Mouse (Mus musculus) gastrocnemius, postnatal 25 days (tissue): Measurements from ENCODE around the gene Mfsd2b. TPM values are rescaled to one million over a fixed set of nuclear protein-coding genes. Genes with fewer than 3 reads are reported as not detected.
"Not testable (repeated sequence)": the region's sequence is repeated elsewhere in the genome, so short reads cannot be mapped to it uniquely, and the experiment has no call there.

Experiments used
- DNase-seq: peaks from one replicate; pipeline ENCODE4 v3.0.0; 2022
- long read RNA-seq, 2 experiments: library from polyadenylated mRNA; stranded (forward); transcript quantifications; one replicate each; pipeline ENCODE4 v2.0.0; 2021
- total RNA-seq, 2 experiments: library from RNA; stranded (reverse); gene quantifications; 1 replicate in 1 of 2; 2 replicates in 1 of 2; pipeline ENCODE4 v1.2.3; 2021

Gene Mfsd2b
- total RNA-seq, result under 1 TPM; 0.32 to 0.41 TPM
- long read RNA-seq, experiment 1, result 0 reads
- long read RNA-seq, experiment 2, result 0 reads

DNA sequence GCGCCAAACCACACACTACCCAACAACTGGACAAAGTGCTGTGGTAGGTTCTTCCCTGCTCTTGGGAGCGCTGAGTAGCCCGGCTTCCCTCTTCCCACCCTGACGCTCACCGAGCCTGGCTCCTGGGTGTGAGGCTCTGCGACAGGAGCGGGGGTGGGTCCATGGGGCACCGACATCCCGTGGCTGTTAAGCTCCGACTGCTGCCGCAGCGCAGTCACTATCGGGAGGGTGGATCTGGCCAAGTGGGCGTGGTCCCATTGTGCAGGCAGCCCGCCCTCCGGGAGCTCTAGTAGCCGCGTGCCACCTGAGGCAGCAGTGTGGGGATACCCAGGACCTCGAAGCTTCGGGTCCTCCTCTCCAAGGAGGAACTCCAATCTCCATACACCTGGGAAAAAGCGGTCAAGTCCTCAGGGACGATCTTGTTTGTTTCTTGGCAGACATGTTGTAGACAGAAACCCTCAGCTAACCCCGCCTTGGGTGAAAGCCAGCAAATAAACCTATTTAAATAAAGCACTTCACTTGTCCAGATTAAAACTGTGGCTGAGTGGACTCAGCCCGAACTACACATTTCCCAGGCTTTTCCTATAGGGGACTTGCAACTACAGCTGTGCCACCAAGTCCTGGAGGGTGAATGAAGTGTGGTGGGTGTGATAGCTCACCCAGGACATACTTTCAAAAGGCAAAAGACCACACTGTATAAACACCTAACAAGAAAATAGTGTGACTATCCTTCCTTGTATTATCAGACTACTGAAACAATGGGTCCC is at the start of gene Mfsd2b:
TSS of gene Mfsd2b (minus strand) at position 199 of the 767 bp plus-strand sequence.
- peak; percentile 52 for DNase-seq

DNA sequence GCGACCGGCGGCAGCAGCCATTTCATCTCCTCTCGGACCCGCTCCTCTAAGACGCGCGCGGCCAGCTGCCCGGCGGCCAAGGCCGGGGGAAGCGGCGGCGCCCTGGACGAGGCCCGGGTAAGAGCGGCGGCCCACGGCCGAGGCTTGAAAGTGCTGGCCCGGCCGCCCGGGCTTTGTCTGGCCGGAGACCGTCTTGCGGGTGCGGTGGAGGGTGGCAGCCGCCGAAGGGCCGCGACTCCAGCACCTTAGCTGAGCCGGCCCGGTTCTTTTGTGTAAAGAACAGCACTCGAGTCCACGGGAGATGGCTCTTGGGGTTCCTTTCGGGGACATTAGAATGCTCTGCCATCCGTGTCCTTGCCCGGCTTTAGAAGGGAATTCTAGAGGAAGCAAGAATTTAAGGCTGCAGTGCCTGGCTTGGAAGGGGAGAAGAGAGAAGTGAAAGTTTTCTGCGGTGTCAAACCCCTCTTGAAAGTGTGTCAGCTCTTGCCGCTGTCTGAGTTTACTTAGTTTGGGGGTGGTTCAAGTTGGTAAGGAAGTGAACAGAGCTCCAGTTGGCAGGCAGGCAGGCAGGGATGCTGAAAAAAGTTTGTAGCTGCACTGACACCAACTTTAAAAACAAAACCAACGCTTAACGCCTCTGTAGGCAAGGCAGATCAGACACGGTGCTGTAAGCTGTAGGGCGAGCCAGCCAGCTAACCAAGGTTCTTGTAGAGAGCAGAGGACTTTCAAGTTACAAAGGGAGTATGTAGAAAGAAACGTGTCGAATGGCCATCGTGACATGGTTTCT is 43.8 kb upstream of the Mfsd2b start:
- peak; percentile 46 for DNase-seq

DNA sequence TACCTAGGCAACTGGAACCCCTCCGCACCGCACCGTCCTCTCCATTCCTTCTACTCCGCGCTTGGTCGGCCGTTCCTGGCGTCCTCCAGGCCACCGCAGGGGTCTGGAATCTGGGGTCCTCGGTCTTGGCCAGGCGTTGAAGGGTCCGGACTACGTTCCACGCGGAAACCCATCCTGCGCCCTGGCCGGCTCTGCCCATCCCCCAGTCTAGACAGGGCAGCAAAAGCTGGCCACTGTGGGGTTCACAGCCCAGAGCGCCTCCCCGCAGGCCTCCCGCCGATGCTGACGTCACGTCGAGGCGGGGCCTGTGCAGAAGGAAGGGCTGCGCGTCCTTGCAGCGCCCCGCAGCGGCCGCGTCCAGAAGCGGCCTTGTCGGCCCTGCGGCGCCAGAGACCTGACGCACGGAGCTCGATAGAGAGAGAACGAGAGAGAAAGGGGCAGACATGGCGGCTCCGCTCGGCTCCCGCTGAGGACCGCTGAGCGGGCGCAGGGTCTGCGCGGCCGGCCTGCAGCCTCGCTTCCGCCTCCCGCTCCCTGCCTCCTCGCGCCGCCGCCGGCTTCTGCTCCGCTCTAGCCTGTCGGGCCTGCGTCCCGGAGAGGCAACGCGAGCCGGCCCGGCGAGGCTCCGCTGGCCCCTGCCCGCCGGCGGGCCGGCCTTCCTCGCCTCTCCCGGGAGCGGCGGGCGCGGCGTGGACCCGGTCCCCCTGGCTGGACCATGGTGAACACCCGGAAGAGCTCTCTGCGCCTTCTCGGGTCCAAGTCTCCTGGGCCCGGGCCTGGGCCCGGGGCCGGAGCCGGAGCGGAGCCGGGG is 43.0 kb upstream of the Mfsd2b start, which contains the start of gene Atad2b:
TSS of gene Atad2b (plus strand) at position 360 of the 811 bp plus-strand sequence.
- DNase-seq, result peak; percentile 97

DNA sequence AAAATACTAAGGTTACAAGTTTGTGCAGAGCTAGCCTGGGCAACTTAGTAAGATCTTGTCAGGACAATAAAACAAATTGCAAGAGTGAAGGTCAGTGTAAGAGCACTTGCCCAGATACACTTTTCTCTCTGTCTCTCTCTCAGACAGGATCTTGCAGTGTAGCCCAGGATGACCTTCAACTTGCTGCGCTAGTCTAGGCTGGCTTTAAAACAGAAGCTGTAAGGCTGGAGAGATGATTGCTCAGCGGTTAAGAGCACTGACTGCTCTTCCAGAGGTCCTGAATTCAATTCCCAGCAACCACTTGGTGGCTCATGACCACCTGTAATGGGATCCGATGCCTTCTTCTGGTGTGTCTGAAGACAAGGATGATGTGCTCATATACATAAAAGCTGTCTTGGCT is 40.8 kb upstream of the Mfsd2b start:
- DNase-seq, result no peak

DNA sequence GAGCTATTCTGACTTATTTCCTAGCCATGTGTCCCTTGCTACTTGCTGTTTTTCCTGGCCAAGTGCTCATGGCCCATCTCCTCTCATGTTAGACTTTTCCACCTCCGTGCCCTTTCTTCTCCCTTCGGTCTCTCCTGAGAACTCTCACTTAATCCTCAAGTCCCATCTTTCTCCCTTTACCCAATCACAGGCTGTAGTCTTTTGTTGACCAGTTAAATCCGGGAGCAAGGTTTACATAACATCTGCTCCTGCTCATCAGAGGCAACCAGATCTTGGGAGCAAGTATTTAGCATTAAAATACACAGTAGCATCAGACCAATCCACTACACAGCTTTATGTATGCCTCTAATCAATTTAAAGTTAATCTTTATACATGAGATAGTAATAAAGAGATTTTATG is 40.3 kb upstream of the Mfsd2b start:
- DNase-seq, result no peak

DNA sequence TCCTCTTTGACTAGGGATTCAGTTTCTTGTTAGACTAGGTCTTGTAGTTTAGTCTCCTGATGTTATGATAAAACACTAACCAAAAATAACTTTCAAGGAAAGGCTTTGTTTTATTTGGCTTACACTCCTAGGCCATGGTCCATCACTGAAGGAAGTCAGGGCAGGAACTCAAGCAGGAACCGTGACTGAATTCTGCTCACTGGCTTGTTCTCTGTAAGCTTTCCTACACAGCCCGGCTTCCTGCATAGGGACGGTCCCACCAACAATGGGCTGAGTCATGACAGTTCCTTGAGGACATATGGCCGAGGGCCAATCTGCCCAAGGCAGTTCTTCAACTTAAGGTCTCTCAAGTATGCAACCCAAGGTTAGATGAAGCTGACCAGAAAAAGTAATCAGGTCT is 37.6 kb upstream of the Mfsd2b start:
- DNase-seq, result no peak

DNA sequence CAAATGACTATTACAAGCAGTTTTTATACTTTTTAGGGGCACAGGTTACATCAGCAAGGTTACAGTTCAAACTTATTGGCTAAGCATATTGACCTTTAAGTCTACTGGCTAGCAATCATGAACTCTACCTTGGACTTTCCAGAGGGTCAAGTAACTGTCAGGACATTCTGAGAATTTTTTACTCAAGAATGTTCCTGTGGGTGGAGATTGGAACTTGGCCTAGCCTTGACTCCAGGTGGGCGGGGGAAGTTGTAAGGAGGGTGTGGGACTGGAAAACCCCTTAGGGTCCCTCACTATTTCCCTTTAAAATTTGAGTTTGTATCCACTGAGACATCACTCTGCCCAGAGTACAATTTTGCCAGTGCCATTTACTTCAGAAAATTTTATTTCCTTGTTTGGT is 36.3 kb upstream of the Mfsd2b start:
- DNase-seq, result not testable (repeated sequence)

DNA sequence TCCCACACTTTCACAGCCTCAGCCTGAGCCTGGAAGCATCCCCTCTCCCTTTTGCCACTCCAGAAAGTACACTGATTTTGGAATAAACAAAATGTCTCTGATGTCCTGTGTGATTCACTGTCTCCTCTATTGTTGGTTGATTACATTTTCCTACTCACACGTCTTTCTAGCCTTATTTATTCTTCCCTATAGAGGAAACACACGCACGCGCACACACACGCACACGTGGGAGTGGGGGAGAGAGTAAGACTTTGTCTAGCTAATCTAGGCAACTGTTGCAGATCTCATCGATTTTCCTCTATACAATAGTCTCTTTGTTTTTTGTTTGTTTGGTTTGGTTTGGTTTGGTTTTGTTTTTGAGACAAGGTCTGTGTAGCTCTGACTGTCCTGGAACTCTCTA is 34.2 kb upstream of the Mfsd2b start:
- no peak for DNase-seq

DNA sequence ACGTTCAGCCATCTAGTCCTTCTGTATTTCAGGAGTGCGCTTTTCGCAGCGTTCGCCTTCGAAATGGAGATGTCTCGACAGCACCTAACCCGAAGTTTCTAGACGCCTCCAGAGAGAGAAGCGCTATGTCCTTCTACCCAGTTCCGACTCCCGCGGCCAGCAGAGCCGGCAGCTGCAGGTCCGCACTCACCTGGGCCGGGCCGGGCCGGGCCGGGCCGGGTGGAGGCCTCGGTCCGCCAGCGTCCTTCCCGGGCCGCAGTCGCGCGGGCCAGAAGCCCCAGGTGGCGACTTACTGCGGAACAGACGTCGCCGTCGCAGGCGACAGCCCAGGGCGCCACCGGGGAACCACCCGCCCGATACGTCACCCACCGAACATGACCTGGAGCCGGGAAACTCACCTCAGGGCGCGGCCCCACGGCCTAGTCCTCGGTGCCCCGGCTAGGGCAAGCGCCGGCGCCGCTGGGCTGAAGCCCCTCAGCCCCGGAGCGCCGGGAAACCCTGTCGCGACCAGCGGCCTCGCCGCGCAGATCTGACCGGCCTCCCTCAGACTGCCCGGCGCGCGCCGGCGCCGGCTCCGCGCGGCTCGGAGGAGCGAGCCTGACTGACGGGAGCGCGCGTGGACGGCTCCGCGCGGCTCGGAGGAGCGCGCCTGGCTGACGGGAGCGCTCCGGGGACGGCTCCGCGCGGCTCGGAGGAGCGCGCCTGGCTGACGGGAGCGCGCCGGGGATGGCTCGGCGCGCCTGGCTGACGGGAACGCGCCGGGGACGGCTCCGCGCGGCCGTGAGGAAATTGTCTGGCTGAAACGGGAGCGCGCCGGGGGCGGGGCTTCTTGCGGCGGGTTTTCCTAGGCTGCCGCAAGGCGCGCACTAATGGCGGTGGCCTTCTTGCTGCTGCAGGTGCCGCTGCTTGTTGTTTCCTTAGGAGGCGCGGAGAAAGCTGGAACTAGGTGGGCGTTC is 33.1 kb upstream of the Mfsd2b start, which contains the start of gene Ubxn2a:
TSS of gene Ubxn2a (minus strand) at position 755 of the 956 bp plus-strand sequence.
- peak; percentile 94 for DNase-seq

DNA sequence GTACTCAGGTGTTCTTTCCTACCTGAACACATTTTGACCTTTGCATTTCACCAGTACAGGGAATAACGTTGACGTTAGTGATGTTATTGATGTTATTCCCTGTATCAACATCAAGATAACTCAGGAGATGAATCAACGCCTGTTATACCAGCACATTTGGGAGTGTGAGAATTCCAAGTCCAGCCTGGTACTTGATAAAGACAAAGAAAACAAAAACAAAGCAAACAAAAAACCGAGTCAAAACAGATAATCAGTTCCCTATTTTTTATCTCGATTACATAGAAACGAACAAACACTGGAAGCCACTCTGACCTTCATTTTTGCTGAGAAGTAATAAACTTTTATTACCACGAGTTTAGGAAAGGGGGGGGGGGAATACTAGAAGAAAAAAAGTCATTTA is 32.3 kb upstream of the Mfsd2b start:
- DNase-seq, result no peak

DNA sequence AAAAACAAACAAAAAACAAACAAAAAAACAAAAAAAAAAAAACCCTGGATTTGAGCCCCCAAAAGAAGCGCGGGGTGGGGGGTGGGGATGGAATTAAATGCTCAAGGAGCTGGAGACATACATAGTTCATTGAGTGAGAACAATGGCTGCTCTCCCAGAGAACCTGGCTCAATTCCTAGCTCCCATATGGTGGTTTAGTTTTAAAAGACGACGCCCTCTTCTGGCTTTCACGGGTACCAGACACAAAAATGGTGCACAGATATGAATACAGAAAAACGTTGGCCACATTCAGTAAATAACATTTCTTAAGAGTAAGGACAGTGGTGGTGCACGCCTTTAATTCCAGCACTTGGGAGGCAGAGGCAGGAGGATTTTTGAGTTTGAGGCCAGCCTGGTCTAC is 31.8 kb upstream of the Mfsd2b start:
- no peak for DNase-seq

DNA sequence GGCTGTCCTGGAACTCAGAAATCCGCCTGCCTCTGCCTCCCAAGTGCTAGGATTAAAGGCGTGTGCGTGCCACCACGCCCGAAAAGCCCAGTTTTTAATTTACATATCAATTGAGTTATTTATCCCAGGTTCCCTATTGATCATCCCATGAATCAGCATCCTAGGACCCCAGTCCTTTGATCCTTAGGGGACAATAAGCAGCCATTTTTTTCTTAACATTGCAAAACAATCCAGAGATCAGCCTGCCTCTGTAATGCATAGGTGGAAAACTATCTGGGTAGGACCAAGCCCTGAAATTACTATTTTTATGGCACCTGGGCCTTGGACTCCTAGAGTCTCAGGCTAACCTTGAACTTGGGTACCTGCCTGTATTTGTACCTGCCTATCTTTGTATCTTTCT is 23.9 kb upstream of the Mfsd2b start:
- no peak for DNase-seq

DNA sequence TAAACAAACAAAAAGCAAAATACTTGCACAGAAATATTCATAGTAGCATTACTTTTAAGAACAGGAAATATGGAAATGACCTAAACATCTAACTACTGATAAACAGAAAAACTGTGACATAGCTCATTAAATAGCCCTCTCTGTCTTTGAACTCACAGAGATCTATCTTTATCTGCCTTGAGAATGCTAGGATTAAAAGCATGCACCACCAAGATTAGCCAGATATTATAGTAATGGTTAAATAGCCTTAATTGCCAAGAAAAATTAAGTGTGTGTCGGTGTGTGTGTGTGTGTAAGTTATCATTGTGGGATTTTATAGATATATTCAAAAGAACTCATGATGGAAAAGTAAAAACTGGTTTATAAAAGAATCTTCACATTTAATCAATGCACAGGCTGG is 15.7 kb upstream of the Mfsd2b start:
- DNase-seq, result no peak

DNA sequence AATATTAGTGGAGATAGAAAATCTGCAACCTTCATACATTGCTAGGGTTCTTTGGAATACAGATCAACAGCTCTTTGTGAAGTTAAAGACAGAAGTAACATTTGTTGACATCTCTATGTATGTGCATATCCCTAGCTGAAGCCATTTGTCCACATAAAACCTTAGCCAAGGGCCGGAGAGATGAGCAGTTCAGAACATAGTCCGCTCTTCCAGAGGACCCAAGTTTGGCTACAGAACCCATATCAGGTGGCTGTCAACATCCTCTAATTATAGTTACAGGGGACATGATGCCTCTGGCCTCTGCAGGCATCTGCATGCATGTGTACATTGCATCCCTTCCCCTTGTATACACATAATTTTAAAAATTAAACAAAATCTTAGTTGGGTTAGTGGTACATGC is 15.1 kb upstream of the Mfsd2b start:
- no peak for DNase-seq

DNA sequence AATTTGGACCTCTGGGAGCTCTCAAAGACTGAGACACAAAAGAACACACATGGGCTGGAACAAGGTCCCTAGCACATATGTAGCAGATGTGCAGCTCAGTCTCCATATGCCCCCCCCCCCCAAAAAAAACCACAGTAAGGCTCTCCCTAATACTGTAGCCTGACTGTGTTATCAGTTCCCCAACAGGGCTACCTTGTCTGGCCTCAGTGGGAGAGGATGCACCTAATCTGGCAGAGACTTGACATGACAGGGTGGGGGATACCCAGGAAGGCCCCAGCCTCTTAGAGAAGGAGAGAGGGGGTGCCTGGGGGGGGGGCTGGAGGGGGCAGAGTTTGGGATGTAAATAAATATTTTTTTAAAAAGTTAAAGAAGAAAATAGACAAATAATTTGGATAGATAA is 14.6 kb upstream of the Mfsd2b start:
- DNase-seq, result no peak

DNA sequence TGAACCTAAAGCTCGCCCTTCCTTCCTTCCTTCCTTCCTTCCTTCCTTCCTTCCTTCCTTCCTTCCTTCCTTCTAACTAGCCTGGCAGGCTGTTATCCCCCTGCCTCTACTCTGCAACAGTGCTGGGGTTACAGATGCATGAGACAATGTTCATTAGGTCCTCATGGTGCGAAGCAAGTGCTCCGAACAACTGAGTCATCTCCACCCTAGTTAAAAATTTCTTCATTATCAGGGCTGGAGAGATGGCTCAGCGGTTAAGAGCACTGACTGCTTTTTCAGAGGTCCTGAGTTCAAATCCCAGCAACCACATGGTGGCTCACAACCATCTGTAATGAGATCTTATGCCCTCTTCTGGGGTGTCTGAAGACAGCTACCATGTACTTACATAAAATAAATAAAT is 12.4 kb upstream of the Mfsd2b start:
- DNase-seq, result not testable (repeated sequence)

DNA sequence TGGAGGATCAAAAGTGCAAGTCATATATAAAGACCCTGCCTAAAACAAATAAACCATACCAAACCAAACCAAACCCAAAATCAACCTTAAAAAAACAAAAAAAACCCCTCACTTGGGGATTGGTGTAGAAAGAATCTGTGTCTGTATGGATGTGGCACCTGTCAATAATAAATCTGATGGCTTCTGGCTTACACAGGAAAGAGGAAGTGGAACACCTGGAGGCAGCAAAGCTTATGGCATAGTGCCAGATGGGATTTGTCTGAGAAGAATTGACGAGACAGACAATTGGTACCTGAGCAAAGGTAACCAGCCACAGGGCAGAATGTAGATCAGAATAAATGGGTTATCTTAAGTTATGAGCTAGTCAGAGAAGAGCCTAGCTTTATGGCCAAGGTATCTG is 10.9 kb upstream of the Mfsd2b start:
- DNase-seq, result no peak

DNA sequence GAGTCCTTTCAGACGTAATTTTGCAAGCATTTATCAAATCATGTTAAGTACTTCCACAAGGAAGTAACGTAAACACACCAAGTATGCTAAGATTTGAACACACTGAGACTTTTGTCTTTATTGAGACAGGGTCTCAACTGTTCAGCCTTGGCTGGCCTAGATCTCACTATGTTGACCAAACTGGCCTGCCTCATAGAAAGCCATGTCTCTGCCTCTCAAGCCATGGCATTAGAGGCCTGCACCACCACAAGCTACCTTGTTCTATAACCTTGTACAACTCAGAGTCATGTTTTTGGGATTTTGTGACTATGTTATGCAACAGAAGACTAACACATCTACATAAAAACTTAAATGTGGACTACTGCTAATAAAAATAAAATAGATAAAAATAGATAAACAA is 7.9 kb upstream of the Mfsd2b start:
- no peak for DNase-seq

DNA sequence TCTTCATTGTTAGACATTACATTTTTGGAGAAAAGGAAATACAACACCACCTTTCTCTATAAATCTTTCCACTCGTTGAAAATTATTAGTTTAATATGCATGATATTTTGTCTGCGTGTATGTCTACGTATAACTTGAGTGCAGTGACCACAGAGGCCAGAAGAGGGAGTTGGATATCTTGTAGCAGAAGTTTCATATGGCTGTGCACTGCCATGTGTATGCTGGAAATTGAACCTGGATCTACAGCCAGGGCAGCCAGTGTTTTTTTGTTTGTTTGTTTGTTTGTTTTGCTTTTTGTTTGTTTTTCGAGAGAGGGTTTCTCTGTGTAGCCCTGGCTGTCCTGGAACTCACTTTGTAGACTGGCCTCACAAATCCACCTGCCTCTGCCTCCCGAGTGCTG is 4.9 kb upstream of the Mfsd2b start:
- no peak for DNase-seq

DNA sequence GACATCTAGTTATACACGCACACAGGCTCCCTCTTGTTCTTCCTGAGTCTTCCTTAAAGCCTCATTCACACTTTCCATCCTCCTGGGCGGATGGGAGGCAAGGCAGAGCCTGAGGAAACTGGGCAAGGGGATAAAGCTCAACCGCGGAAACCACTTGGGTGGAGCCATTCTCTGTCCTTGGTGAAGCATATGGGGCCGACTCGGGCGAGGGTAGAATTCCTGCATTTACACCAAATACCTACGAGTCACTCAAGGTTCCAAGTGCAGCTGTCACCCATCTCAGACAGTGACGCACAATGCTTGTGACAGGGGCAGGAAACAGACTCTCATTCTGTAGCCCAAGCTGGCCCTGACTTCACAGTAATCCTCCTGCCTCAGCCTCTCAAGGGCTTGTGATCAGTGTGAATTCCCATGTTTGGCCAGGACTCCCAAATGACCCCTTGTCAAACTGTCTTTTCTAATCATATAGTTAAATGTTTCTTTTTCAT is 4.2 kb upstream of the Mfsd2b start:
- DNase-seq, result no peak

DNA sequence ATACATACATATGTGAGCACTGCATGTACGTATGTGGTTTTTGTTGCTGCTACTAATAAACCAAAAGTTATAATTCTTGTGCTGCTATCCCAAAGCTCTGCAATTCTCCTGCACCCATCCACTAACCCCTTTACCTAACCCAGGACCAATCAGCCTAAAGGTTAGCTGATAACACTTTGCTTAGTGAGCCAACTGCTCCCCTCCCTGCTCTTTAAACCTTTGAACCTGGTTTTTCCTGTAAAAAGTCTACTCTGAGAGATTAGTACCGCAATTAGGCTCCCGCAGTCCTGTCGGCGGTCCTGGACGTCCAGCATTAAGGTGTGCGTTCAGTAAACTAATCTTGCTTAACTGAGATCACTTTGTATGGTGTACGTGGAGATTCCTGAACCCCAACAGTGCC is 1.5 kb upstream of the Mfsd2b start:
- no peak for DNase-seq
